In genomic region chr10:86703375-86703774, GRCm38 (mm10) we compare ENCODE assay signal across 9 mouse cellular contexts. TPM values are rescaled to one million over a fixed set of nuclear protein-coding genes. Genes with fewer than 3 reads are reported as not detected.
A peak's percentile ranks its signal among the peaks of the same experiment; 100 is the strongest.
DNase-seq lines count a peak whose midpoint lies in the region; ATAC-seq and TF ChIP-seq lines count a peak whose summit lies in the region.
"Had no signal": no experiment of that assay in that cellular context is flagged by ENCODE, and none has a peak within 500 bp of the region (broad histone marks: within the 10 kb centered on the region; RNA-seq: fewer than 3 reads in every experiment).

No protein-coding gene starts in this region.

- H3K4me2 ChIP-seq in hindbrain, embryonic 11.5 days (replicated peaks; ENCODE audit: low read depth, low read length): peak overlapping the region; percentile 77
- peak overlapping the region; percentile 92 for H3K4me2 ChIP-seq in liver, postnatal 0 days (ENCODE audit: low read depth, low read length)

- H3K4me3 ChIP-seq in heart, adult 2 months: peak overlapping the region; percentile 93
- no peak overlapping the region for H3K4me3 ChIP-seq in ES-Bruce4 (ENCODE audit: low read depth, low read length)
- H3K4me3 ChIP-seq in hindbrain, embryonic 11.5 days (ENCODE audit: low read depth, low read length): peak overlapping the region; percentile 69
- peak overlapping the region; percentile 82 for H3K4me3 ChIP-seq in liver, postnatal 0 days (ENCODE audit: low read depth, low read length)

- H3K9ac ChIP-seq in heart, adult 2 months (ENCODE audit: low read depth, low read length): no peak overlapping the region
- peak overlapping the region; percentile 90; the same call in 1 of the 2 replicates for H3K9ac ChIP-seq in ES-Bruce4 (ENCODE audit: low read depth, poor library complexity, severe bottlenecking)
- peak overlapping the region; percentile 96 for H3K9ac ChIP-seq in hindbrain, embryonic 11.5 days (ENCODE audit: low read depth, low read length)
- peak overlapping the region; percentile 94 for H3K9ac ChIP-seq in liver, postnatal 0 days (replicated peaks)

- ATAC-seq in hindbrain, embryonic 11.5 days (ENCODE audit: low FRiP score): no peak
- no peak for ATAC-seq in liver, postnatal 0 days

- TF ChIP-seq POLR2A in heart, adult 2 months (IDR thresholded peaks at IDR 0.05; ENCODE audit: insufficient read depth, low read depth, low read length): no peak
- no peak for TF ChIP-seq POLR2A in ES-Bruce4 (IDR thresholded peaks at IDR 0.05; ENCODE audit: insufficient read depth, low read length)

- H3K4me1 ChIP-seq in heart, adult 2 months (ENCODE audit: control insufficient read depth, insufficient read depth, low read length): peaks cover 10% of the 10 kb centered on the region
- H3K4me1 ChIP-seq in ES-Bruce4 (ENCODE audit: control insufficient read depth, insufficient read depth, low read length): no peaks in the 10 kb centered on the region
- peaks cover 7% of the 10 kb centered on the region for H3K4me1 ChIP-seq in hindbrain, embryonic 11.5 days (replicated peaks; ENCODE audit: control insufficient read depth, insufficient read depth, low read length)
- peaks cover 47% of the 10 kb centered on the region for H3K4me1 ChIP-seq in liver, postnatal 0 days (ENCODE audit: insufficient read depth)

- peaks cover 52% of the 10 kb centered on the region for H3K36me3 ChIP-seq in heart, adult 2 months (ENCODE audit: control insufficient read depth, insufficient read depth, low read length)
- H3K36me3 ChIP-seq in ES-Bruce4 (ENCODE audit: control insufficient read depth, insufficient read depth, low read length, poor library complexity, severe bottlenecking): peaks cover 56% of the 10 kb centered on the region
- peaks cover 11% of the 10 kb centered on the region; the same call in 1 of the 2 replicates for H3K36me3 ChIP-seq in hindbrain, embryonic 11.5 days (ENCODE audit: control insufficient read depth, insufficient read depth, low read length)
- H3K36me3 ChIP-seq in liver, postnatal 0 days (replicated peaks; ENCODE audit: insufficient read depth, low read length): peaks cover 47% of the 10 kb centered on the region

- DNase-seq in heart, adult 2 months: no peak
- DNase-seq in heart, postnatal 4 days: no peak
- no peak for DNase-seq in hindbrain, embryonic 11.5 days (ENCODE audit: low spot score)
- DNase-seq in liver, postnatal 0 days: no peak
- no peak for DNase-seq in gastrocnemius, postnatal 4 days (ENCODE audit: low spot score in 2 of 2)
- DNase-seq in right cerebral cortex, postnatal 14 days: no peak
- DNase-seq in ovary, postnatal 36 days (ENCODE audit: low spot score): no peak
- DNase-seq: lung, postnatal 10 days had no signal

- H3K27ac ChIP-seq in heart, adult 2 months: no peak overlapping the region
- no peak overlapping the region for H3K27ac ChIP-seq in ES-Bruce4 (ENCODE audit: insufficient read depth, low read length)
- H3K27ac ChIP-seq in hindbrain, embryonic 11.5 days (ENCODE audit: low read depth, low read length): no peak overlapping the region
- no peak overlapping the region for H3K27ac ChIP-seq in liver, postnatal 0 days (ENCODE audit: low read depth)

- intact Hi-C loops in heart, adult 2 months (cut with DNase I): loop anchor here (10.0 kb wide), 2 partner anchors 389 to 749 kb away; partner anchors contain the start of gene Rtcb

- H3K79me2 ChIP-seq in heart, adult 2 months (replicated peaks; ENCODE audit: control insufficient read depth, insufficient read depth, low read length): peaks cover 3% of the 10 kb centered on the region

- H3K9me3 ChIP-seq in ES-Bruce4 (replicated peaks; ENCODE audit: control insufficient read depth, insufficient read depth, low read length, poor library complexity, severe bottlenecking): no peaks in the 10 kb centered on the region
- no peaks in the 10 kb centered on the region for H3K9me3 ChIP-seq in hindbrain, embryonic 11.5 days (ENCODE audit: control insufficient read depth, low read length)
- H3K9me3 ChIP-seq in liver, postnatal 0 days (ENCODE audit: low read length): no peaks in the 10 kb centered on the region

- TF ChIP-seq CTCF in heart, adult 2 months (IDR thresholded peaks at IDR 0.05): no peak
- TF ChIP-seq CTCF in ES-Bruce4 (IDR thresholded peaks at IDR 0.05; ENCODE audit: low read depth, low read length): no peak
- TF ChIP-seq CTCF in liver, postnatal 0 days (IDR thresholded peaks at IDR 0.05; ENCODE audit: low read depth): no peak

- TF ChIP-seq EP300 in heart, adult 2 months (IDR thresholded peaks at IDR 0.05; ENCODE audit: insufficient read depth, low read depth, low read length): no peak
- TF ChIP-seq EP300 in ES-Bruce4 (IDR thresholded peaks at IDR 0.05; ENCODE audit: insufficient read depth, low read depth, low read length): no peak
- no peak for TF ChIP-seq EP300 in liver, postnatal 0 days (IDR thresholded peaks at IDR 0.05; ENCODE audit: low read depth)

- 34% methylated on average over 4 of the region's 4 CpGs for WGBS in heart, adult 2 months
- 78% methylated on average over 4 of the region's 4 CpGs for WGBS in hindbrain, embryonic 11.5 days
- 50% methylated on average over 4 of the region's 4 CpGs for WGBS in liver, postnatal 0 days (ENCODE audit: insufficient replicate concordance)

- H3K27me3 ChIP-seq in heart, adult 2 months (ENCODE audit: control insufficient read depth, insufficient read depth, low read length): no peaks in the 10 kb centered on the region
- H3K27me3 ChIP-seq in ES-Bruce4 (ENCODE audit: control insufficient read depth, insufficient read depth, low read length, poor library complexity, severe bottlenecking): no peaks in the 10 kb centered on the region
- no peaks in the 10 kb centered on the region for H3K27me3 ChIP-seq in hindbrain, embryonic 11.5 days (ENCODE audit: control insufficient read depth, insufficient read depth, low read length)
- H3K27me3 ChIP-seq in liver, postnatal 0 days (ENCODE audit: insufficient read depth, low read length): no peaks in the 10 kb centered on the region

RNA-seq across cellular contexts. Expression of gene Hsp90b1, which starts 1.9 kb away (rescaled TPM):
- 100 to 1,000 TPM; 374 to 483 TPM for total RNA-seq in heart, adult 2 months (2021)
- 44.4 and 127 TPM in 2 replicates for polyA plus RNA-seq in heart, adult 2 months (2012; rRNA removed)
- 100 to 1,000 TPM; 307 to 335 TPM for total RNA-seq in heart, postnatal 4 days (2021)
- 1,047 and 1,340 TPM in 2 replicates for polyA plus RNA-seq in ES-Bruce4 (2011; ENCODE audit: insufficient read depth, insufficient read length, low read depth, missing spikeins)
- polyA plus RNA-seq in hindbrain, embryonic 11.5 days (2014; fragmentation: Nextera tagmentation; extraction: Ambion mirVana): 522 and 547 TPM in 2 replicates
- polyA plus RNA-seq in liver, postnatal 0 days (2015; fragmentation: Nextera tagmentation; extraction: Ambion mirVana): 228 and 252 TPM in 2 replicates
- 100 to 1,000 TPM; 260 to 268 TPM for total RNA-seq in gastrocnemius, postnatal 4 days (2021)

RNA-seq across cellular contexts. Expression of gene Ttc41, which starts 2.2 kb away (rescaled TPM):
- 1 to 10 TPM; 2.1 to 2.2 TPM for total RNA-seq in heart, adult 2 months (2021)
- polyA plus RNA-seq in heart, adult 2 months (2012; rRNA removed): 1.2 and 2.1 TPM in 2 replicates
- total RNA-seq in heart, postnatal 4 days (2021): 1 to 10 TPM; 1.6 to 1.7 TPM
- 2.7 and 3.5 TPM in 2 replicates for polyA plus RNA-seq in ES-Bruce4 (2011; ENCODE audit: insufficient read depth, insufficient read length, low read depth, missing spikeins)
- polyA plus RNA-seq in hindbrain, embryonic 11.5 days (2014; fragmentation: Nextera tagmentation; extraction: Ambion mirVana): 1.1 and 2.0 TPM in 2 replicates
- 0.30 and 0.35 TPM in 2 replicates for polyA plus RNA-seq in liver, postnatal 0 days (2015; fragmentation: Nextera tagmentation; extraction: Ambion mirVana)
- 1 to 10 TPM; 2.2 to 2.4 TPM for total RNA-seq in gastrocnemius, postnatal 4 days (2021)
